Mouse (Mus musculus) cerebellum, adult 2 months (tissue): Measurements from ENCODE around the gene Olfr221. TPM values are rescaled to one million over a fixed set of nuclear protein-coding genes. Genes with fewer than 3 reads are reported as not detected.
A peak's percentile ranks its signal among the peaks of the same experiment; 100 is the strongest.

Experiments used
- DNase-seq, 2 experiments: peaks; one replicate each; pipeline ENCODE4 v3.0.0; 2021
- H3K27ac ChIP-seq: fragments of 200-500 bp; 2 replicates; pipeline ENCODE4 v1.5.1; 2012; ENCODE audit warnings: low read length, control low read depth, inconsistent platforms; ENCODE audit not compliant: insufficient read depth
- H3K27me3 ChIP-seq: fragments of 200-500 bp; 2 replicates; pipeline ENCODE4 v1.6.1; 2012; ENCODE audit warnings: inconsistent platforms, mild to moderate bottlenecking, low read length, moderate library complexity; ENCODE audit not compliant: control insufficient read depth, insufficient read depth
- H3K4me1 ChIP-seq: fragments of 200-500 bp; 2 replicates; pipeline ENCODE4 v1.6.1; 2011; ENCODE audit warnings: low read length; ENCODE audit not compliant: control insufficient read depth, insufficient read depth
- H3K4me3 ChIP-seq: fragments of 200-500 bp; replicated peaks from 2 replicates; pipeline ENCODE3; 2011; ENCODE audit warnings: mild to moderate bottlenecking, low read depth, low read length, control low read depth; ENCODE audit not compliant: insufficient read depth
- CTCF ChIP-seq: fragments of 200-500 bp; IDR thresholded peaks from 2 replicates; pipeline ENCODE4 v1.5.1; 2011; ENCODE audit warnings: low read depth, mild to moderate bottlenecking, control low read depth, low read length, moderate library complexity, borderline replicate concordance; ENCODE audit not compliant: insufficient read depth
- POLR2A ChIP-seq: fragments of 200-500 bp; IDR thresholded peaks from 2 replicates; pipeline ENCODE4 v1.6.1; 2011; ENCODE audit warnings: low read length, control low read depth, borderline replicate concordance; ENCODE audit not compliant: insufficient read depth
- WGBS: fragments of 180-500 bp; shearing (Covaris S2); methylation state at CpG from one replicate; pipeline ENCODE4 v1.1.7; 2018; 5-methylcytosine and 5-hydroxymethylcytosine counted together
- polyA plus RNA-seq: library from polyadenylated mRNA; depleted of rRNA; stranded (reverse); fragments of >200 nt; gene quantifications from 2 replicates; pipeline ENCODE4 v1.2.3, GENCODE M21; 2012

The Olfr221 gene
- polyA plus RNA-seq, 1 experiment: 0.03 TPM

GRCm38 (mm10) chr14:52044901-52045678 is 2.8 kb upstream of the Olfr221 start:
- no peak for TF ChIP-seq POLR2A
- TF ChIP-seq CTCF: peak; percentile 65; the same call in 1 of the 2 replicates
- Histone ChIP-seq H3K27ac (no peak overlapping the region), H3K4me1 (peaks cover 8% of the 10 kb centered on the region; the same call in 1 of the 2 replicates), H3K4me3 (no peak overlapping the region), H3K27me3 (no peaks in the 10 kb centered on the region)
- 16% methylated on average over 8 of the region's 8 CpGs for WGBS
- DNase-seq: peak; percentile 58 to 61

GRCm38 (mm10) chr14:52043446-52043845 is 1.2 kb upstream of the Olfr221 start:
- Histone ChIP-seq H3K4me3 (no peak overlapping the region), H3K4me1 (peaks cover 8% of the 10 kb centered on the region; the same call in 1 of the 2 replicates), H3K27me3 (no peaks in the 10 kb centered on the region), H3K27ac (no peak overlapping the region)
- TF ChIP-seq CTCF: no peak
- no peak for TF ChIP-seq POLR2A
- DNase-seq: no peak
- WGBS: 44% methylated on average over 6 of the region's 6 CpGs

- H3K4me1 ChIP-seq: no peaks in the 10 kb centered on the region
- no peaks in the 10 kb centered on the region; the same call in 1 of the 2 replicates for H3K27me3 ChIP-seq
- 85% methylated on average over 5 of the region's 5 CpGs for WGBS
- DNase-seq: no peak
- no peak overlapping the region for H3K27ac ChIP-seq
- no peak overlapping the region for H3K4me3 ChIP-seq
- TF ChIP-seq CTCF: no peak
- no peak for TF ChIP-seq POLR2A
These were observed 2.9 kb downstream of the Olfr221 start for GRCm38 (mm10) chr14:52039332-52039731.

GRCm38 (mm10) chr14:52035926-52036325 is 6.3 kb downstream of the Olfr221 start:
- Histone ChIP-seq H3K4me3 (no peak overlapping the region), H3K4me1 (no peaks in the 10 kb centered on the region), H3K27ac (no peak overlapping the region), H3K27me3 (no peaks in the 10 kb centered on the region; the same call in 1 of the 2 replicates)
- TF ChIP-seq CTCF (no peak), POLR2A (no peak)
- no peak for DNase-seq
- 91% methylated on average over 6 of the region's 6 CpGs for WGBS

GRCm38 (mm10) chr14:52026342-52026741 is 15.9 kb downstream of the Olfr221 start:
- no peak for TF ChIP-seq CTCF
- TF ChIP-seq POLR2A: no peak
- peaks cover 13% of the 10 kb centered on the region; the same call in 1 of the 2 replicates for H3K4me1 ChIP-seq
- no peaks in the 10 kb centered on the region for H3K27me3 ChIP-seq
- DNase-seq: no peak
- H3K4me3 ChIP-seq: no peak overlapping the region
- 89% methylated on average over 4 of the region's 4 CpGs for WGBS
- no peak overlapping the region for H3K27ac ChIP-seq

- no peak overlapping the region for H3K4me3 ChIP-seq
- no peak for DNase-seq
- H3K27ac ChIP-seq: no peak overlapping the region
- H3K27me3 ChIP-seq: no peaks in the 10 kb centered on the region
- WGBS: 73% methylated on average over 2 of the region's 2 CpGs
- H3K4me1 ChIP-seq: peaks cover 16% of the 10 kb centered on the region; the same call in 1 of the 2 replicates
- no peak for TF ChIP-seq POLR2A
- TF ChIP-seq CTCF: no peak
These were observed 18.1 kb downstream of the Olfr221 start for GRCm38 (mm10) chr14:52024133-52024532.

GRCm38 (mm10) chr14:52022709-52023459 is 19.4 kb downstream of the Olfr221 start:
- WGBS: 4% methylated on average over 23 of the region's 23 CpGs
- peak overlapping the region; percentile 11 for H3K4me3 ChIP-seq
- TF ChIP-seq CTCF (peak; percentile 77), POLR2A (no peak)
- H3K27me3 ChIP-seq: no peaks in the 10 kb centered on the region
- H3K27ac ChIP-seq: peak overlapping the region; percentile 71
- H3K4me1 ChIP-seq: peaks cover 21% of the 10 kb centered on the region; the same call in 1 of the 2 replicates
- DNase-seq: peak; percentile 90

- Histone ChIP-seq H3K4me3 (no peak overlapping the region), H3K4me1 (peaks cover 21% of the 10 kb centered on the region; the same call in 1 of the 2 replicates), H3K27me3 (no peaks in the 10 kb centered on the region), H3K27ac (peak overlapping the region; percentile 71; the same call in 1 of the 2 replicates)
- 50% methylated on average over 3 of the region's 3 CpGs for WGBS
- TF ChIP-seq POLR2A (no peak), CTCF (no peak)
- DNase-seq: peak in 1 of 2 experiments; percentile 29
These were observed 20.0 kb downstream of the Olfr221 start for GRCm38 (mm10) chr14:52022244-52022708.
